Mouse (Mus musculus): ENCODE measurements around the gene Zfand2a. TPM values are rescaled to one million over a fixed set of nuclear protein-coding genes. Genes with fewer than 3 reads are reported as not detected.
A peak's percentile ranks its signal among the peaks of the same experiment; 100 is the strongest.

The Zfand2a gene
- 49.7 TPM for polyA plus RNA-seq (2021)

DNA sequence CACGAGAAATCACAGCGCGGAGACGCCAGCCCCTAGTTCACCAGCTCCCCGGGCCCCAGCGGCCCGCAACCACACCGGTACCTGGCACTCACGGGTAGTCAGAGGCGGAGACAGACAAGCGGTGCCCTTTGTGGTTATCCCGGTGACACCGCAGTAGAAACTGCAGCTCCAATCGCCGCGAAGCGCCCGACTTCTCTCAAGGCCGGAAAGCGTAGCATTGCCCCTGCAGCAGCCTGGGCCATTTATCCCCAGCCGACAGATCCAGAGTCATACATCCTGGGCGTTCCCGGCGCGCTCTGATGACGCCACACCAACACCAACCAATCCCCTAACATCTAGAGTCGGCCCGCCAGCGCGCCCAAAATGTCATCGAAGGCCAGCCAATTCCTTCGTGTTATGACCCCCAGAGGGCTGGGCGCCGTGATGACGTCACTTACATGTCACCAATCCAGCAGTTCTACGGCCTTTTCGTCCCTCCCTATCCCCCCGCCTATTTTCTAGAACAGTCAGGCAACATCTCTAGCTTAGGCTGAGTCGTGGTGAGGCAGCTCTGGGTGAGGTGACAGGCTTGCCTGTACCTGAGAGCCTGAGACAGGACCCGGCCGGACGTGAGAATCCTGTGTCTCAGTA, at the start of gene Zfand2a:
Gene Zfand2a (minus strand): TSS at position 365 of the 630 bp plus-strand sequence.
- in situ Hi-C loops (cut with MboI; ENCODE audit: low pct_unique_long_range_greater_than_20kb), result no loop called here
- CTCF ChIA-PET, result interaction anchor here (0.8 to 2.0 kb wide), 8 partner anchors 10 to 120 kb away, joined by 3 to 6 read pairs (median 3); no protein-coding TSS in a partner anchor
- POLR2A ChIA-PET, result interaction anchor here (1.0 kb wide), 1 partner anchor 11 kb away, joined by 4 read pairs; no protein-coding TSS in a partner anchor
- H3K27me3 ChIP-seq, result no peaks in the 10 kb centered on the region
- ATAC-seq (peak; percentile 83), DNase-seq (ENCODE audit: low read depth, low spot score) (peak; percentile 97)
- no peak for TF ChIP-seq CTCF (IDR thresholded peaks at IDR 0.05)

DNA sequence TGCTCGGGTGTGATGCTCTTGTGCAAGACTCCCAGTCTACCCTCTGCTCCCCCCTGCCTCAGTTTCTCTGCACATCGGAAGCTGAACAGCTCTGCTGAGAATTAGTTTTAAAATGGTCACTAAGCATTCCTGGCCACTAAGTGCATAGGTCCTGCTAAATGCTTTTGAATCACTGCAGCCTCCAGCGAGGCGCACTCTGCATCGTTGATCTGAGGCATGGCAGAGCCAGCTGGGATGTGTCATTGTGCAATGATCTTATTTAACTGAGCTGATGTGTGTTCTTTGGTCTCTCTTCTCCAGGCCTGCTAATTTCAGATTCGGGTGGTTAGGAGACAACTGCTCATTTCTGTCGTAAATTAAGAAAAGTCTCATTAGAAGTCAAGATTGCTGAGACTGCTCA, 44.5 kb upstream of the Zfand2a start:
- DNase-seq (ENCODE audit: low read depth, low spot score), result peak; percentile 17
- POLR2A ChIA-PET, result no interaction called here
- H3K27me3 ChIP-seq, result peaks cover 4% of the 10 kb centered on the region
- in situ Hi-C loops (cut with MboI; ENCODE audit: low pct_unique_long_range_greater_than_20kb), result no loop called here
- no peak for TF ChIP-seq CTCF (IDR thresholded peaks at IDR 0.05)
- ATAC-seq, result no peak
- CTCF ChIA-PET, result no interaction called here

DNA sequence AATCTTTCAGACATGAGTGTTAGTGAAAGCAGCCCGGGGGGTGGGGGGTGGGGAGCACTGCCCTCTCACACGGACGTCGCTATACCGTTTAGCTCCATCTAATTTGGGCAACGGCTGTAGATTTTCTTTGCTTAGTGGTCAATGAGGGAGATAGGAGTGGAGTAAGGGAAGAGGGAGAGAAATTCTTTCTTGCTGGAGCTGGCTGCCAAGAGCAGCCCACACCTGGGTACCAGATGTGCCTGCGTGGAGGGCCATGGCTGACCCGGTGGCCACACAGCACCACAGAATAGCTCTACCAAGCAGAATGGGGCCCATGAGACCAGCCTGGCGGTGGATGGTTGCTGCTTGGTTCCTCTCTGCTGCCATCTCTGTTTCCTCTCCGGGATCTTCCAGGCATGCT, 37.6 kb upstream of the Zfand2a start:
- H3K27me3 ChIP-seq, result peaks cover 3% of the 10 kb centered on the region
- POLR2A ChIA-PET, result no interaction called here
- no peak for ATAC-seq
- CTCF ChIA-PET, result no interaction called here
- no peak for DNase-seq (ENCODE audit: low read depth, low spot score)
- TF ChIP-seq CTCF (IDR thresholded peaks at IDR 0.05), result no peak
- in situ Hi-C loops (cut with MboI; ENCODE audit: low pct_unique_long_range_greater_than_20kb), result no loop called here

DNA sequence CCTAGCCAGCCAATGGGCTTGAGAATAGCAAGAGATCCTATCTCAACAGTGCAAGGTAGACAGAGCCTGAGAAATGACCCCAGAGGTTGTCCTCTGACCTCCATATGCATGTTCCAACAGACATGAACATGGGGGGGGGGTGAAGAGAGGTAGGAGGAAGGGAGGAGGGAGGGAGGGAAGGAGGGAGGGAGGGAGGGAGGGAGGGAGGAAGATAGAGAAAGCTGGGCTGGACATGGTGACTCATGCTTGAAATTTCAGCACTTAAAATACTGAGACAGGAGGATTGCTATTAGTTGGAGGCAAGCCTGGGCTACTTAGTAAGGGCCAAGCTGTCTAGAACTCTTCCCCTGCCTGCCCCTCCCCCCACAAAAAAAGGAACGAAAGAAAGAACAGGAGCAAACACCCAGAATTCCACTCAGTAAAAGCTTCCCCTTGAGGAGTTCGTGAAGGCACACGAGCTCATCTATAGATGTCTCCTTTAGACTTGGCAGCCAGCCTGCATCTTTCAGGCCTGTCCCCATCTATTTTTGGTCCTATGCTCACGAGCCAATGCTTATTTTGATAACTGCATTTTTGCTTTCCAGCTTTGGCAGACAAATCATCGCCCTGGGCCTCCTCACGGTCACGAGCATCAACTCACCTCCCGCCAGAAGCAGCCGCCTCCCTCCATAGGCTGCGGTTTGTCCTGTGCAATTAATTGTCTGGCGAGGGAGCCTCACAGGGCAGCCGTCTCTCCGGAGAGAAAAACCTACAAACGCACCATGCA, 35.9 kb upstream of the Zfand2a start:
- ChIA-PET CTCF (no interaction called here), POLR2A (no interaction called here)
- TF ChIP-seq CTCF (IDR thresholded peaks at IDR 0.05), result no peak
- no peak for DNase-seq (ENCODE audit: low read depth, low spot score)
- ATAC-seq, result no peak
- H3K27me3 ChIP-seq, result peaks cover 3% of the 10 kb centered on the region
- in situ Hi-C loops (cut with MboI; ENCODE audit: low pct_unique_long_range_greater_than_20kb), result no loop called here

DNA sequence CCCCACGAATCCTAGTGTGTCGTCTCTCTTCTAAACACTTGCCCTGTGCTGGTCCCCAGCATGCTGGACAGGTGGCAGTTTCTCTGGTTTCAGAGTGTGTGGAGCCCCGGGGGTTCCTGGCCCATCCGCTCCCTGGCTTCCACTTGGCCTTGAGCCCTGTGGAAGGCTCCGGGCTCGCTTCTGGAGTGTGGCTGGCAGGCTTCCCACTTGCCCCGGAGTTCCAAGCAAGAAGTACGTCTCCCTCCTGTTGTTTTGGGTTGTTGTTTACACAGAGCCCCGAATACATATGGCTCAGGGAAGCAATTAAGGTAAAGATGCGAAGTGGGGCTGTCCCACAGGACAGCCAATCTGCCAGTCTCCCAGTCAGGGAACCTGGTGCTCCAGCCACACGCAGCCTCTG, 31.9 kb upstream of the Zfand2a start:
- H3K27me3 ChIP-seq, result peaks cover 7% of the 10 kb centered on the region
- ChIA-PET CTCF (no interaction called here), POLR2A (no interaction called here)
- no peak for ATAC-seq
- in situ Hi-C loops (cut with MboI; ENCODE audit: low pct_unique_long_range_greater_than_20kb), result no loop called here
- TF ChIP-seq CTCF (IDR thresholded peaks at IDR 0.05), result no peak
- DNase-seq (ENCODE audit: low read depth, low spot score), result no peak

DNA sequence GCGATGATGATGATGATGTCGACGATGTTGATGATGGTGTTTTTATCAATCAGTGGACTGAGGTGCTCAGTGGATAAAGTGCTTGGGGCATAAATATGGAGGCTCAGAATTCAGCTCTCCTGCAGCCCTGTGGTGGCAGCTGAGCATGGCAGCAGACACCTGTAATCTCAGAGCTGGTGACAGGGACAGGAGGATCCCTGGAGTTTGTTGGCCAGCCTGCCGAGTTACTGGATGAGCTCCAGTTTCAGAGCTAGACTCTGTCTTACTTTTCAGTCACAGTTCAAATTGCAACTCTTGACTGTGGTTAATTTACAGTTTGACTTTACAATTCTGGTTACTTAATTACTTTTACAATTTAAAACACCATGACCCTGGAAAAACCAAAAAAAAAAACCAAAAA, 27.9 kb upstream of the Zfand2a start:
- no peak for ATAC-seq
- no peak for TF ChIP-seq CTCF (IDR thresholded peaks at IDR 0.05)
- POLR2A ChIA-PET, result interaction anchor here (0.7 kb wide), 2 partner anchors 58 to 240 kb away, joined by 7 read pairs; no protein-coding TSS in a partner anchor

DNA sequence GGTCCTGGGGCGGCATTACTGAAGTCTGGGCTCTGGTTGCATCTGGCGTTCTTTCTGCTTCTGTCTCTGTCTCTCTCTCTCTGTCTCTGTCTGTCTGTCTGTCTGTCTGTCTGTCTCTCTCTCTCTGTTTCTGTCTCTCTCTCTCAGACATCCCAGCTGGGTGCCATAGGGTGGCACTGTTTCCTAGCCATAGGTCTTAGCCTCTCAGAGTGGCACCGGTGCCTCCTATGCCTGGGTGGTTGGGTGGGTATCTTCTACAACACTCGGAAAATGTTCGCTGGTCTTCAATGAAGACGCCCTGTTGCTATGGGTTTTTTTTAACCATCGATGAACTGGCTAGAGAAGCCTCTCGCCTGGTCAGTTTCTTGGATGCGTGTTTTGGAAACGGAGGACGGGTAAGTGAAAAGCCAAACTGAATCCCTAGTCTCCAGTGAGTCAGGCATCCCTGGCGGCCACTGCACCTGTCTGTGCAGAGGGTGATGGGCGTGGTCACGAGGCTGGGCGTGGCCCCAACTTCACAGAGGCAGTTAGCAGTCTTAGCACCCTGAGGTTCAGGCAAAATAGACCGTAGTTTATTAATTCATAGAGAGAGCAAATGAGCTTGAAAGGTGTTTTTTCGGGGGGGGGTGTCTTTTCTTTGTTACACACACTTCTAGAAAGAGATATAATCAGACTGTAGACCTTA, 26.5 kb upstream of the Zfand2a start:
- ChIA-PET POLR2A (no interaction called here), CTCF (no interaction called here)
- peaks cover 14% of the 10 kb centered on the region for H3K27me3 ChIP-seq
- peak; percentile 50 for TF ChIP-seq CTCF (IDR thresholded peaks at IDR 0.05)
- in situ Hi-C loops (cut with MboI; ENCODE audit: low pct_unique_long_range_greater_than_20kb), result no loop called here
- DNase-seq (ENCODE audit: low read depth, low spot score) (no peak), ATAC-seq (no peak)

More for the DNA sequence above, 27.9 kb upstream of the Zfand2a start:
- in situ Hi-C loops (cut with MboI; ENCODE audit: low pct_unique_long_range_greater_than_20kb), result no loop called here
- DNase-seq (ENCODE audit: low read depth, low spot score), result no peak
- CTCF ChIA-PET, result interaction anchor here (1.0 kb wide), 1 partner anchor 149 kb away, joined by 3 read pairs; no protein-coding TSS in a partner anchor
- H3K27me3 ChIP-seq, result peaks cover 7% of the 10 kb centered on the region

DNA sequence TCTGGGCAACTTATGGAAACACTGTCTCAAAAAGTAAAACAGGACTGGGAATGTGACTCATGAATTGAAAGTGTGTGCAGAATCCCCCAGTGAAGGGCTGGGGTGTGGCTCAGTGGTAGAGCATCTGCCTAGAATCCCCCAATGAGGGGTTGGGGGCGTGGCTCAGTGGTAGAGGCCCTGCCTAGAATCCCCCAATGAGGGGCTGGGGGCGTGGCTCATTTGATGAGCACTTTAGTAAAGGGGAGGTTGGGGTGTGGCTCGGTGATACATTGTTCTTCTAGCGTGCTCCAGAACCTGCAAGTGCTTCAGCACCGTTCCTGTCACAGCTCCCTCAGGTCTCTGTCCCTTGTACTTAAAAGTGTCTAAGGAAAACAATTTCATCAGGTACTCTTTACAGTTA, 21.9 kb upstream of the Zfand2a start:
- CTCF ChIA-PET, result interaction anchor here (0.8 to 2.3 kb wide), 3 partner anchors 9 to 147 kb away, joined by 3 to 6 read pairs (median 4); no protein-coding TSS in a partner anchor
- no peak for DNase-seq (ENCODE audit: low read depth, low spot score)
- H3K27me3 ChIP-seq, result peaks cover 7% of the 10 kb centered on the region
- TF ChIP-seq CTCF (IDR thresholded peaks at IDR 0.05), result no peak
- ATAC-seq, result no peak
- POLR2A ChIA-PET, result no interaction called here
- in situ Hi-C loops (cut with MboI; ENCODE audit: low pct_unique_long_range_greater_than_20kb), result no loop called here

DNA sequence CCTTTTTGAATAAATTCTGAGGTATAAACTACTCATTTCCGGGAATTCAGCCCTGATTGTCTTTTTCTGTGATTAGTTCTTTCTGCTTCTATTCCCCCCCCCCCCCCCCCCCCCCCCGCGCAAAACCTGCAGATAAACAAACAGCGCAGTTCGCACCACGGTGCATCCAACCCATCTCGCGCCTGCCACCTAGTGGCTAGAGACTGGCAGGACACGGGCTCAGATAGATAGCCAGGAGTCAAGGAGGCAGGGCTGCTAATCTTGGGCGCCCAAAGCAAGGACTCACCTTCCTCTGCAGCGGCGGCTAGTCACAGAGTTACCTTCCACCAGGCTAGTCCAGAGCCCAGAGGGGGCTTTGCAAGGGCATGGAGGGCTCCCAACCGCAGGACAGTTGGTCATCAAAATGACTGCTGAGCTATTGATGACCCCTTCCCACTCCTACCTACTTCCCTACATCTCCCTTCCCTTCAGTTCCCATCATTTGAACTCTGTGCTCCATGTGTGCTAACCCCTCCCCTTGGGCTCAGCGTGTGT, 20.8 kb upstream of the Zfand2a start:
- POLR2A ChIA-PET, result no interaction called here
- H3K27me3 ChIP-seq, result peaks cover 7% of the 10 kb centered on the region
- in situ Hi-C loops (cut with MboI; ENCODE audit: low pct_unique_long_range_greater_than_20kb), result no loop called here
- peak; percentile 86 for TF ChIP-seq CTCF (IDR thresholded peaks at IDR 0.05)
- CTCF ChIA-PET, result interaction anchor here (0.6 to 2.3 kb wide), 10 partner anchors 9 to 153 kb away, joined by 3 to 7 read pairs (median 3); partner anchors contain the start of gene Zfand2a
- no peak for ATAC-seq
- DNase-seq (ENCODE audit: low read depth, low spot score), result no peak

DNA sequence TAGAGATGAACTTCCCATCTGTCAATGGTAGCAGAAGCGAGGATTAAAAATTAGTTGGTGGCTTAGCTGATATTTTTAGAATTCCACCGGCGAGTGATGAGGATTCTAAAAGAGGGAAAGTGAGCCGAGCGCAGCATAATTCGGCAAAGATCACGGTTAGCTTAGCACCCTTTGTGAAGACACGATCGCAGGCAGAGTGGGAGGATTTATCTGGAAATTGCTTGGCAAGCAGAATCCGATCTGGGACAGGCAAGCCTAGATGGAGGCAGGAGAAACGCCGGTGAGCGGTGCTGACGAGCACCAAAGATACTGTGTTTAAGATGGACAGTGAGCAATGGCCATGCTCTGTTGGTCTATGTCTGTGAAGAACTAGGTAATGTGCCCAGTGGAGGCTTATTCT, 17.9 kb upstream of the Zfand2a start:
- ATAC-seq, result no peak
- TF ChIP-seq CTCF (IDR thresholded peaks at IDR 0.05), result no peak
- H3K27me3 ChIP-seq, result peaks cover 7% of the 10 kb centered on the region
- in situ Hi-C loops (cut with MboI; ENCODE audit: low pct_unique_long_range_greater_than_20kb), result loop anchor here (5.0 kb wide), 1 partner anchor 140 kb away; no protein-coding TSS in a partner anchor
- ChIA-PET CTCF (interaction anchor here (1.2 kb wide), 1 partner anchor 170 kb away, joined by 3 read pairs; no protein-coding TSS in a partner anchor), POLR2A (no interaction called here)
- DNase-seq (ENCODE audit: low read depth, low spot score), result no peak
